Mouse (Mus musculus) NIH3T3 (cell line): ENCODE results near the gene Poc1a.
A peak's percentile ranks its signal among the peaks of the same experiment; 100 is the strongest.

Experiments used
- DNase-seq: peaks from one replicate; pipeline ENCODE4 v3.0.0-alpha.2; 2012; ENCODE audit warnings: low read depth

Poc1a gene

GRCm38 (mm10) chr9:106265358-106266075, 15.3 kb upstream of the Poc1a start:
- no peak for DNase-seq

- no peak for DNase-seq
Measured at GRCm38 (mm10) chr9:106266936-106267657, 13.8 kb upstream of the Poc1a start.

- DNase-seq: no peak
Measured at GRCm38 (mm10) chr9:106268421-106268820, 12.4 kb upstream of the Poc1a start.

- DNase-seq: no peak
Measured at GRCm38 (mm10) chr9:106269076-106269788, 11.6 kb upstream of the Poc1a start.

GRCm38 (mm10) chr9:106269879-106270278, 11.0 kb upstream of the Poc1a start:
- DNase-seq: peak; percentile 31

GRCm38 (mm10) chr9:106270656-106271055, 10.2 kb upstream of the Poc1a start:
- DNase-seq: peak; percentile 56

- DNase-seq: no peak
Measured at GRCm38 (mm10) chr9:106272288-106272687, 8.6 kb upstream of the Poc1a start.

- DNase-seq: no peak
Measured at GRCm38 (mm10) chr9:106273276-106273675, 7.6 kb upstream of the Poc1a start.

- peak; percentile 70 for DNase-seq
Measured at GRCm38 (mm10) chr9:106273791-106274190, 7.1 kb upstream of the Poc1a start.

GRCm38 (mm10) chr9:106274652-106275180, 6.1 kb upstream of the Poc1a start:
- no peak for DNase-seq

- no peak for DNase-seq
Measured at GRCm38 (mm10) chr9:106275806-106276205, 5.1 kb upstream of the Poc1a start.

- peak; percentile 79 for DNase-seq
Measured at GRCm38 (mm10) chr9:106280386-106280785, 475 bp upstream of the Poc1a start.

GRCm38 (mm10) chr9:106282024-106282423, 1.2 kb downstream of the Poc1a start:
- DNase-seq: no peak

GRCm38 (mm10) chr9:106287165-106287564, 6.3 kb downstream of the Poc1a start:
- no peak for DNase-seq

- peak; percentile 83 for DNase-seq
Measured at GRCm38 (mm10) chr9:106288864-106289263, 8.0 kb downstream of the Poc1a start.

- DNase-seq: no peak
Measured at GRCm38 (mm10) chr9:106289841-106290240, 9.0 kb downstream of the Poc1a start.

- no peak for DNase-seq
Measured at GRCm38 (mm10) chr9:106290636-106291122, 9.8 kb downstream of the Poc1a start.

- DNase-seq: no peak
Measured at GRCm38 (mm10) chr9:106293569-106294156, 12.8 kb downstream of the Poc1a start.

GRCm38 (mm10) chr9:106296637-106297174, 15.8 kb downstream of the Poc1a start:
- DNase-seq: no peak

- no peak for DNase-seq
Measured at GRCm38 (mm10) chr9:106300176-106300803, 19.4 kb downstream of the Poc1a start.

GRCm38 (mm10) chr9:106300949-106301348, 20.1 kb downstream of the Poc1a start:
- DNase-seq: no peak
